Mouse (Mus musculus): Measurements from ENCODE around the gene Chchd10.

DNA sequence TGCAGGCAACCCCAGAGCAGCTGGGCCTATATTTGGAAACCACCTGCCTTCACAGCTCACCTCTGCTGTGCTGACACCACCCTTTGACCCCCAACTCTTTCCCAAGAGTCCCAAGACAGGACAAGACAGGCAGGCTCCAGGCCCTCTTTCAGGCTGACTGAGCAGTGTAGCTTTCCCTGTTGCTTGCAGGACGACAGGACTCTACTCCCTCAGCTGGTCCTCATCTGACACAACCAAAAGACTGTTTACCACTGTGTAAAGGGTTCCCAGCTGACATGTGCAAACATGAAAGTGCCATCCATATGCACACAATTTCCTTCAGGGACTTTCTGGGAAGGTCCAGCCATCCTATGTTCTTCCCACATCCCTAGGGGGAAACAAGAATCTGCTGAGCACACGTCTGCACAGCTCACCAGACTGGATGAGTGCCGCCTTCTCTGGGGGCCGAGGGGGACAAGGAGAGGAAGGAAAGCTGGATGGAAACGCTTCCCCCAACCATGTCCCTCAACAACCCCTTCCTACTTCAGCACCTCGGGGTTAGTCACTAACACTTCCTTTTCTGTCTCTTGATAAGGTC lies 19.8 kb upstream of the Chchd10 start:
- TF ChIP-seq CTCF (IDR thresholded peaks at IDR 0.05; ENCODE audit: low read depth, low read length) (no peak), POLR2A (IDR thresholded peaks at IDR 0.05; ENCODE audit: extremely low read depth, insufficient read depth, low read length) (no peak)

Data from liver, adult 2 months (tissue).